Mouse (Mus musculus) monocyte, adult 59 days (primary cell): ENCODE measurements around the gene Fam151a. TPM values are rescaled to one million over a fixed set of nuclear protein-coding genes. Genes with fewer than 3 reads are reported as not detected.

Source experiments
- total RNA-seq, 2 experiments: library from RNA; stranded (reverse); gene quantifications; one replicate each; pipeline ENCODE4 v1.2.4; 2023

The Fam151a gene
- not detected for total RNA-seq

GRCm38 (mm10) chr4:106733636-106734035, at the start of gene Fam151a:
Gene Fam151a, plus strand, starts transcription at chr4:106733889.

GRCm38 (mm10) chr4:106730814-106731213, 2.9 kb upstream of the Fam151a start, which contains the start of gene Mroh7:
Gene Mroh7, minus strand, starts transcription at chr4:106730925.

Other genes starting within 250 kb of the Fam151a start
- not detected for gene Bsnd, start 241.6 kb upstream of the Fam151a start, total RNA-seq
- gene Dhcr24, start 172.9 kb upstream of the Fam151a start, total RNA-seq: 10 to 100 TPM; 12.2 to 13.2 TPM
- not detected for gene Lexm, start 116.6 kb upstream of the Fam151a start, total RNA-seq
- not detected for gene Ttc22, start 111.5 kb upstream of the Fam151a start, total RNA-seq
- gene Pars2, start 82.8 kb upstream of the Fam151a start, total RNA-seq: 1 to 10 TPM; 2.8 to 2.9 TPM
- gene Ttc4, start 54.9 kb upstream of the Fam151a start, total RNA-seq: 10 to 100 TPM; 22.7 to 26.6 TPM
- under 1 TPM; 0.36 to 0.50 TPM for gene Mroh7, start 3.0 kb upstream of the Fam151a start, total RNA-seq
- gene Acot11, start 71.1 kb downstream of the Fam151a start, total RNA-seq: 10 to 100 TPM; 22.6 to 23.0 TPM
- 10 to 100 TPM; 33.2 to 34.4 TPM for gene Ssbp3, start 176.8 kb downstream of the Fam151a start, total RNA-seq